Comparison of ENCODE assay signal across 10 mouse cellular contexts in genomic region chr13:34299351-34300333, GRCm38 (mm10). TPM values are rescaled to one million over a fixed set of nuclear protein-coding genes. Genes with fewer than 3 reads are reported as not detected.
DNase-seq lines count a peak whose midpoint lies in the region; ATAC-seq and TF ChIP-seq lines count a peak whose summit lies in the region.
"Had no signal": no experiment of that assay in that cellular context is flagged by ENCODE, and none has a peak within 500 bp of the region (broad histone marks: within the 10 kb centered on the region; RNA-seq: fewer than 3 reads in every experiment).

No protein-coding gene starts in this region.

- H3K9me3 ChIP-seq in kidney, postnatal 0 days (replicated peaks; ENCODE audit: low read length), result no peaks in the 10 kb centered on the region
- no peaks in the 10 kb centered on the region for H3K9me3 ChIP-seq in kidney, embryonic 14.5 days (ENCODE audit: control insufficient read depth, low read length)
- no peaks in the 10 kb centered on the region for H3K9me3 ChIP-seq in intestine, embryonic 14.5 days (ENCODE audit: control insufficient read depth, low read length)
- no peaks in the 10 kb centered on the region for H3K9me3 ChIP-seq in midbrain, embryonic 14.5 days (ENCODE audit: control insufficient read depth, low read length)
- no peaks in the 10 kb centered on the region for H3K9me3 ChIP-seq in midbrain, embryonic 10.5 days (replicated peaks)

- DNase-seq in kidney, postnatal 0 days (ENCODE audit: low spot score), result peak; percentile 23
- DNase-seq in ES-CJ7 (ENCODE audit: low read depth, low spot score), result peak; percentile 8
- no peak for DNase-seq in intestine, embryonic 14.5 days (ENCODE audit: low spot score)
- DNase-seq in midbrain, embryonic 14.5 days, result no peak
- no peak for DNase-seq in midbrain, embryonic 10.5 days (ENCODE audit: low spot score)
- no peak for DNase-seq in right cerebral cortex, postnatal 36 days (ENCODE audit: low spot score in 2 of 2)
- DNase-seq: cerebellum, postnatal 25 days; layer of hippocampus, adult 9-11 months had no signal

- H3K4me3 ChIP-seq in kidney, postnatal 0 days (replicated peaks; ENCODE audit: low read depth, low read length), result no peak overlapping the region
- H3K4me3 ChIP-seq in kidney, embryonic 14.5 days (ENCODE audit: low read length), result no peak overlapping the region
- no peak overlapping the region for H3K4me3 ChIP-seq in intestine, embryonic 14.5 days (ENCODE audit: low read depth, low read length)
- no peak overlapping the region for H3K4me3 ChIP-seq in midbrain, embryonic 14.5 days (replicated peaks; ENCODE audit: low read depth, low read length)
- no peak overlapping the region for H3K4me3 ChIP-seq in midbrain, embryonic 10.5 days

- 0 out of 2 replicates have a peak, but pooled peaks cover 3% of the 10 kb centered on the region for H3K4me1 ChIP-seq in kidney, postnatal 0 days (replicated peaks; ENCODE audit: insufficient read depth, low read length)
- H3K4me1 ChIP-seq in kidney, embryonic 14.5 days (ENCODE audit: control insufficient read depth, insufficient read depth, low read length), result no peaks in the 10 kb centered on the region
- no peaks in the 10 kb centered on the region for H3K4me1 ChIP-seq in intestine, embryonic 14.5 days (replicated peaks; ENCODE audit: control insufficient read depth, insufficient read depth, low read length)
- peaks cover 3% of the 10 kb centered on the region; the same call in 1 of the 2 replicates for H3K4me1 ChIP-seq in midbrain, embryonic 14.5 days (ENCODE audit: control insufficient read depth, insufficient read depth, low read length)
- H3K4me1 ChIP-seq in midbrain, embryonic 10.5 days, result peaks cover 9% of the 10 kb centered on the region; the same call in 1 of the 2 replicates

- no peaks in the 10 kb centered on the region for H3K36me3 ChIP-seq in kidney, postnatal 0 days (ENCODE audit: insufficient read depth, low read length)
- H3K36me3 ChIP-seq in kidney, embryonic 14.5 days (ENCODE audit: control insufficient read depth, insufficient read depth, low read length), result no peaks in the 10 kb centered on the region
- H3K36me3 ChIP-seq in intestine, embryonic 14.5 days (ENCODE audit: control insufficient read depth, insufficient read depth, low read length), result no peaks in the 10 kb centered on the region
- peaks cover 30% of the 10 kb centered on the region for H3K36me3 ChIP-seq in midbrain, embryonic 14.5 days (ENCODE audit: control insufficient read depth, insufficient read depth, low read length)
- peaks cover 71% of the 10 kb centered on the region for H3K36me3 ChIP-seq in midbrain, embryonic 10.5 days

- no peaks in the 10 kb centered on the region for H3K27me3 ChIP-seq in kidney, postnatal 0 days (ENCODE audit: insufficient read depth, low read length)
- H3K27me3 ChIP-seq in kidney, embryonic 14.5 days (ENCODE audit: control insufficient read depth, insufficient read depth, low read length), result no peaks in the 10 kb centered on the region
- no peaks in the 10 kb centered on the region for H3K27me3 ChIP-seq in intestine, embryonic 14.5 days (replicated peaks; ENCODE audit: control insufficient read depth, insufficient read depth, low read length)
- no peaks in the 10 kb centered on the region for H3K27me3 ChIP-seq in midbrain, embryonic 14.5 days (ENCODE audit: control insufficient read depth, insufficient read depth, low read length)
- H3K27me3 ChIP-seq in midbrain, embryonic 10.5 days (ENCODE audit: low read depth, poor library complexity, severe bottlenecking), result no peaks in the 10 kb centered on the region

- no peak for ATAC-seq in kidney, postnatal 0 days (replicated peaks; ENCODE audit: low FRiP score, low read depth)
- ATAC-seq in kidney, embryonic 14.5 days (ENCODE audit: low FRiP score, low TSS enrichment), result no peak
- peak; percentile 84 for ATAC-seq in intestine, embryonic 14.5 days (replicated peaks; ENCODE audit: low FRiP score, low TSS enrichment, low read depth)
- ATAC-seq in megakaryocyte progenitor cell, adult 5-6 weeks (replicated peaks; ENCODE audit: poor library complexity), result peak; percentile 73
- ATAC-seq in midbrain, embryonic 14.5 days (ENCODE audit: low FRiP score, low TSS enrichment), result no peak

- H3K4me2 ChIP-seq in kidney, postnatal 0 days (ENCODE audit: low read length), result no peak overlapping the region
- no peak overlapping the region for H3K4me2 ChIP-seq in kidney, embryonic 14.5 days (replicated peaks; ENCODE audit: low read depth, low read length)
- H3K4me2 ChIP-seq in intestine, embryonic 14.5 days (ENCODE audit: low read length), result no peak overlapping the region
- H3K4me2 ChIP-seq in midbrain, embryonic 14.5 days (ENCODE audit: low read length), result no peak overlapping the region

- peak; percentile 48; the same call in 1 of the 2 replicates for TF ChIP-seq CTCF in kidney, postnatal 0 days (IDR thresholded peaks at IDR 0.05; ENCODE audit: low read depth)

- WGBS in kidney, postnatal 0 days, result 73% methylated on average over 7 of the region's 7 CpGs
- WGBS in kidney, embryonic 14.5 days, result 65% methylated on average over 7 of the region's 7 CpGs
- 56% methylated on average over 7 of the region's 7 CpGs for WGBS in intestine, embryonic 14.5 days
- 93% methylated on average over 7 of the region's 7 CpGs for WGBS in midbrain, embryonic 14.5 days
- WGBS in midbrain, embryonic 10.5 days, result 87% methylated on average over 7 of the region's 7 CpGs

- no peak overlapping the region for H3K9ac ChIP-seq in kidney, postnatal 0 days (ENCODE audit: low read depth, low read length)
- no peak overlapping the region for H3K9ac ChIP-seq in kidney, embryonic 14.5 days (ENCODE audit: low read depth, low read length)
- no peak overlapping the region for H3K9ac ChIP-seq in intestine, embryonic 14.5 days (ENCODE audit: low read length)
- no peak overlapping the region for H3K9ac ChIP-seq in midbrain, embryonic 14.5 days (replicated peaks; ENCODE audit: low read length)

- no peak overlapping the region for H3K27ac ChIP-seq in kidney, postnatal 0 days
- H3K27ac ChIP-seq in kidney, embryonic 14.5 days (ENCODE audit: low read depth, low read length), result no peak overlapping the region
- H3K27ac ChIP-seq in intestine, embryonic 14.5 days (ENCODE audit: low read depth), result no peak overlapping the region
- H3K27ac ChIP-seq in midbrain, embryonic 14.5 days (replicated peaks; ENCODE audit: low read depth, low read length), result no peak overlapping the region
- no peak overlapping the region for H3K27ac ChIP-seq in midbrain, embryonic 10.5 days (replicated peaks)

RNA-seq across cellular contexts. Expression of gene Slc22a23, which starts 45.3 kb away (rescaled TPM):
- polyA plus RNA-seq in kidney, postnatal 0 days (2015; fragmentation: Nextera tagmentation; extraction: Ambion mirVana), result 4.3 TPM in 2 replicates
- polyA plus RNA-seq in kidney, embryonic 14.5 days (2014; fragmentation: Nextera tagmentation; extraction: Ambion mirVana), result 2.3 and 2.8 TPM in 2 replicates
- 3.2 and 4.0 TPM in 2 replicates for polyA plus RNA-seq in intestine, embryonic 14.5 days (2014; fragmentation: Nextera tagmentation; extraction: Ambion mirVana)
- total RNA-seq in megakaryocyte progenitor cell, adult 5-6 weeks (2015), result 1.1 and 1.4 TPM in 2 replicates
- total RNA-seq in megakaryocyte progenitor cell, adult 5-6 weeks (2017), result 0.62 and 2.0 TPM in 2 replicates
- polyA plus RNA-seq in midbrain, embryonic 14.5 days (2014; fragmentation: Nextera tagmentation; extraction: Ambion mirVana), result 23.4 and 28.0 TPM in 2 replicates
- polyA plus RNA-seq in midbrain, embryonic 10.5 days (2016; fragmentation: Nextera tagmentation; extraction: Ambion mirVana), result 7.9 and 9.3 TPM in 2 replicates

Comparison
In these comparisons a context has a peak if more than half of its experiments do, and no peak if none do; other contexts are left out.
1. ATAC-seq: peak in intestine, embryonic 14.5 days (single experiment) and megakaryocyte progenitor cell, adult 5-6 weeks (single experiment); none in kidney, postnatal 0 days (single experiment), kidney, embryonic 14.5 days (single experiment) and midbrain, embryonic 14.5 days (single experiment).
2. DNase-seq: peak in kidney, postnatal 0 days (single experiment) and ES-CJ7 (single experiment); none in intestine, embryonic 14.5 days (single experiment), midbrain, embryonic 14.5 days (single experiment), midbrain, embryonic 10.5 days (single experiment) and right cerebral cortex, postnatal 36 days (0 of 2).